Mouse (Mus musculus) ES-E14 (cell line): ENCODE results near the gene Tmem184b.

Source experiments
- HCFC1 ChIP-seq: IDR thresholded peaks from 2 replicates; pipeline ENCODE4 v1.6.1; 2012; ENCODE audit warnings: low read length, inconsistent platforms, borderline replicate concordance; ENCODE audit not compliant: insufficient read depth
- ZC3H11A ChIP-seq: IDR thresholded peaks from 2 replicates; pipeline ENCODE4 v1.6.1; 2012; ENCODE audit warnings: low read depth, mild to moderate bottlenecking, inconsistent platforms, low read length, borderline replicate concordance
- ZNF384 ChIP-seq: IDR thresholded peaks from 2 replicates; pipeline ENCODE4 v1.6.1; 2012; ENCODE audit warnings: low read depth, low read length, inconsistent platforms

DNA sequence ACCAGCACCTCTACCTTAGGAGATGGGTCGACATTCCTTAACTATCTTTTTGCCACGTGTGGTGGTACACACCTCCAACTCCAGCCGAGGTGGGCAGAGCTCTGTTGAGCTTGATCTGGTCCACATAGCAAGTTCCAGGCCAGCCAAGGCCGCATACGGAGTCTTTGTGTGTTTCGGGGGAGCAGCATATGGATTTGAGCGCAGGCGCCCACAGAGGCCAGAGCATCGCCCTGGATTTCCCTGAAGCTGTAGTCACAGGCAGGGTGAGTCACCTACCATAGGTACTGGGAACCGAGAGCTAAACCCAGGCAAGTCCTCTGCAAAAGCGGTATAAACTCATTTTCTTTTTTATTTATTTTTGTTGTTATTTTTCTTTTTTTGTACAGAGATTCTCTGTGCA lies 29.0 kb upstream of the Tmem184b start:
- TF ChIP-seq ZNF384: no peak
- no peak for TF ChIP-seq HCFC1
- TF ChIP-seq ZC3H11A: no peak
